Mouse (Mus musculus): Measurements from ENCODE around the gene Rasef.

DNA sequence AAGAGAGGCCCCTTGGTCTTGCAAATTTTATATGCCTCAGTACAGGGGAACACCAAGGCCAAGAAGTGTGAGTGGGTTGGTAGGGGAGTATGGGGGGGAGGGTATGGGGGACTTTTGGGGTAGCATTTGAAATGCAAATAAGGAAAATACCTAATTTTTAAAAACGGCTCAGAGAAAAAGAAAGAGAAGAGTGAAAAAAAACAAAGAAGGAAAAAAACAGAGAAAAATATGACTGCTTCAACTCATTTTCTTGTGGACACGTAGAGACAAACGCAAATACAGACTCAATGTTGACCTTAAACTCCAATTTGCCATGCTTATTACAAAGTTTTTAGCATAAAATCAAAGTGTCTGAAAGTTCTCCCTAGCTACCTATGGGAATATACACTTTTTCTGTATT is 51.4 kb downstream of the Rasef start:
- no peak for TF ChIP-seq SMC3 (IDR thresholded peaks at IDR 0.05; ENCODE audit: low read depth, low read length)
- peak; percentile 60 for TF ChIP-seq ZNF384 (IDR thresholded peaks at IDR 0.05; ENCODE audit: low read depth, low read length)
- no peak for TF ChIP-seq CTCF (conservative IDR thresholded peaks at IDR 0.05 in 1 of 2, IDR thresholded peaks at IDR 0.05 in 1 of 2; ENCODE audit: low read depth in 2 of 2, low read length in 2 of 2)
- no peak for TF ChIP-seq TBP (conservative IDR thresholded peaks at IDR 0.05; ENCODE audit: low read depth, low read length)
- TF ChIP-seq ZMIZ1 (IDR thresholded peaks at IDR 0.05; ENCODE audit: low read depth, low read length): no peak
- no peak for TF ChIP-seq USF2 (conservative IDR thresholded peaks at IDR 0.05; ENCODE audit: low read depth, low read length)
- TF ChIP-seq UBTF (IDR thresholded peaks at IDR 0.05; ENCODE audit: low read depth, low read length): no peak
- no peak for TF ChIP-seq GABPA (IDR thresholded peaks at IDR 0.05; ENCODE audit: insufficient replicate concordance, low read depth, low read length)
- TF ChIP-seq EP300 (IDR thresholded peaks at IDR 0.05; ENCODE audit: low read length): no peak
- TF ChIP-seq TCF12 (IDR thresholded peaks at IDR 0.05; ENCODE audit: low read depth, low read length): no peak
- no peak for TF ChIP-seq ZC3H11A (IDR thresholded peaks at IDR 0.05; ENCODE audit: low read depth, low read length)
- no peak for TF ChIP-seq MXI1 (IDR thresholded peaks at IDR 0.05; ENCODE audit: low read depth, low read length)

Data from CH12.LX (cell line).